Mouse (Mus musculus) stomach, embryonic 16.5 days (tissue): ENCODE measurements around the gene Cux1. TPM values are rescaled to one million over a fixed set of nuclear protein-coding genes. Genes with fewer than 3 reads are reported as not detected.

ENCODE experiments used
- ATAC-seq: fragments of 200-750 bp; cut with Nextera tagmentation; 2 replicates; pipeline ENCODE4 v1.8.0; 2017; ENCODE audit warnings: moderate number of reproducible peaks, moderate TSS enrichment; ENCODE audit not compliant: insufficient read depth, low FRiP score
- H3K27ac ChIP-seq: fragments of 300-500 bp; sonication (generic); 2 replicates; pipeline ENCODE4 v1.5.1; 2014; ENCODE audit warnings: low read length
- H3K27me3 ChIP-seq: fragments of 300-500 bp; sonication (generic); 2 replicates; pipeline ENCODE4 v1.6.1; 2014; ENCODE audit warnings: low read length, control low read depth, mixed read lengths; ENCODE audit not compliant: control insufficient read depth, insufficient read depth
- H3K36me3 ChIP-seq: fragments of 300-500 bp; sonication (generic); 2 replicates; pipeline ENCODE4 v1.6.1; 2014; ENCODE audit warnings: low read length; ENCODE audit not compliant: control insufficient read depth, insufficient read depth
- H3K4me1 ChIP-seq: fragments of 300-500 bp; sonication (generic); 2 replicates; pipeline ENCODE4 v1.6.1; 2014; ENCODE audit warnings: low read length, control low read depth, mixed read lengths; ENCODE audit not compliant: control insufficient read depth, insufficient read depth
- H3K4me2 ChIP-seq: fragments of 300-500 bp; sonication (generic); 2 replicates; pipeline ENCODE4 v1.6.1; 2014; ENCODE audit warnings: low read depth, low read length, mixed read lengths
- H3K4me3 ChIP-seq: fragments of 300-500 bp; sonication (generic); replicated peaks from 2 replicates; pipeline ENCODE4 v1.5.1; 2014; ENCODE audit warnings: mild to moderate bottlenecking, low read length
- H3K9ac ChIP-seq: fragments of 300-500 bp; sonication (generic); 2 replicates; pipeline ENCODE4 v1.6.1; 2014; ENCODE audit warnings: low read length
- H3K9me3 ChIP-seq: fragments of 300-500 bp; sonication (generic); replicated peaks from 2 replicates; pipeline ENCODE4 v1.6.1; 2016; ENCODE audit warnings: low read length, control low read depth; ENCODE audit not compliant: control insufficient read depth
- WGBS: fragments of 180-500 bp; shearing (Covaris S2); extraction: QIAGEN DNeasy Blood & Tissue Kit; methylation state at CpG from one replicate; pipeline ENCODE4 v1.1.7; 2014; 5-methylcytosine and 5-hydroxymethylcytosine counted together
- polyA plus RNA-seq: library from polyadenylated mRNA; unstranded; fragments of >200 nt; fragmentation: Nextera tagmentation; extraction: Ambion mirVana; gene quantifications from 2 replicates; pipeline ENCODE4 v1.2.1, GENCODE M21; 2015

Gene Cux1
- polyA plus RNA-seq, 1 experiment from 2014 or later, result 77.7 TPM

DNA sequence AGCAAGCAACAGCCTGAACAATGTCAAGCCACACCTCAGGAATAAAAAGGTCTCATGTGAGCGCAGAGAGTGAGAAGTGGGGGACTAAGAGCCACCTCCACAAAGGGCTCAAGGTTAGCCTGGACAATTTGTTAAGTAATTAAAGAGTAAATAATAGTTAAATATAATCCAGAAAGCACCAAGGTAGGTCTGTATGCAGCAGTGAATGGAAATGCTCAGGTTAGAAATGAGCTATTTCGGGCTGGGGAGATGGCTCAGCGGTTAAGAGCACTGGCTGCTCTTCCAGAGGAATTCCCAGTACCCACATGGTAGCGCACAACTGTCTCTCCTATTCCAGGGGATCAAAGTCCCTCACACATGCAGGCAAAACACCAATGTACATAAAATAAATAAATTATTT is 59.7 kb downstream of the Cux1 start:
- Histone ChIP-seq H3K9me3 (no peaks in the 10 kb centered on the region), H3K27ac (no peak overlapping the region), H3K36me3 (no peaks in the 10 kb centered on the region), H3K27me3 (no peaks in the 10 kb centered on the region), H3K4me1 (peaks cover 21% of the 10 kb centered on the region), H3K4me2 (no peak overlapping the region), H3K9ac (no peak overlapping the region), H3K4me3 (no peak overlapping the region)
- ATAC-seq, result no peak
- WGBS, result 73% methylated on average over 4 of the region's 4 CpGs

DNA sequence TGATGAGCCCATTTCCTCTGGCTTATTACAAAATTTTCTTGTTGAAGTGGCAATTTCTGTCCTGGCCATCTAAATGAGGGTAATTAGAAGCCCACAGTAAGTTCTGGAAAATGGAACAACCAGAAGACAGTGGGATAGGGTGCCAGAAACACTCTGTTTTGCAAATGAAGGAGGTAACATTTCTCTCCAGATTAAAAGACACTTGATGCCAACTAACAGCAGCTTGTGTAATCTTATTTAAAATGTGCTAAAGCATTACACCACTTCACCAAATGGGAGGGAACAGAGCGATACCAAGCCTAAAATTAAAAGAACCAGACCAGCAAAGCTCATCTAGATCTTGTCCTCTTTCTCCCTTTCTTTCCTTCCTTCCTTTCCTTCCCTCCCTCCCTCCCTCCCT is 61.0 kb downstream of the Cux1 start:
- WGBS, result 78% methylated on average over 1 of the region's 1 CpGs
- Histone ChIP-seq H3K9me3 (no peaks in the 10 kb centered on the region), H3K27ac (no peak overlapping the region), H3K4me2 (no peak overlapping the region), H3K36me3 (no peaks in the 10 kb centered on the region), H3K9ac (no peak overlapping the region), H3K4me1 (peaks cover 18% of the 10 kb centered on the region), H3K27me3 (no peaks in the 10 kb centered on the region), H3K4me3 (no peak overlapping the region)
- no peak for ATAC-seq

DNA sequence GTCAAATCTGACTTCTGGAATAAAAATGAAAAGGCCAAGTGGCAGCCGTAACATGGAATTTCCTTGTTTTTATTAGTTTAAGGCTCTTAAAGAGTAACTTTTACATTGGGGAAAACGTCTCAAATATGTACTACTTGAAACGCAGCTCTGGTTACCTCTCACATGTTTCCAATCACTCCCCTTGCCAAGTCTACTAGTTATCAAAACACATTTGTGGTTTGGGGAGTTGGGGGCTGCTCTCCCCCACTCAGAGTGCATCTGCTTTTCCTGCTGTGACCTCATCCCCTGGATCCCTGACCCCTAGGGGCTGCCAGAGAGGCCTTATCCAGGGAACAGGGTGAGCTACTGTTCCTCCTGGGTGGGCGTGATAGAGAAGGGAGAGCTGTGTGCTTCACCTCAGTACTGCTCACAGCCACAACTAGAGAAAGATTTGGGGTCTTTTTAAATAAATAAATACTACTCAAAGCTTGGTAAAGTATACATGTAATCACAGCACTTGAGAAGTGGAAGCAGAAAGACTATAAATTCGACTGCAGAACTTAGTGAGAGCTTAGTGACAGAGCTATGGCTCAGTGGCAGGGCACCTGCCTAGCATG is 64.7 kb downstream of the Cux1 start:
- H3K36me3 ChIP-seq, result no peaks in the 10 kb centered on the region
- WGBS, result 40% methylated on average over 5 of the region's 5 CpGs
- H3K9ac ChIP-seq, result no peak overlapping the region
- no peak overlapping the region for H3K4me3 ChIP-seq
- no peak overlapping the region for H3K27ac ChIP-seq
- H3K27me3 ChIP-seq, result no peaks in the 10 kb centered on the region
- no peaks in the 10 kb centered on the region for H3K9me3 ChIP-seq
- H3K4me1 ChIP-seq, result peaks cover 28% of the 10 kb centered on the region
- no peak overlapping the region for H3K4me2 ChIP-seq
- ATAC-seq, result no peak

DNA sequence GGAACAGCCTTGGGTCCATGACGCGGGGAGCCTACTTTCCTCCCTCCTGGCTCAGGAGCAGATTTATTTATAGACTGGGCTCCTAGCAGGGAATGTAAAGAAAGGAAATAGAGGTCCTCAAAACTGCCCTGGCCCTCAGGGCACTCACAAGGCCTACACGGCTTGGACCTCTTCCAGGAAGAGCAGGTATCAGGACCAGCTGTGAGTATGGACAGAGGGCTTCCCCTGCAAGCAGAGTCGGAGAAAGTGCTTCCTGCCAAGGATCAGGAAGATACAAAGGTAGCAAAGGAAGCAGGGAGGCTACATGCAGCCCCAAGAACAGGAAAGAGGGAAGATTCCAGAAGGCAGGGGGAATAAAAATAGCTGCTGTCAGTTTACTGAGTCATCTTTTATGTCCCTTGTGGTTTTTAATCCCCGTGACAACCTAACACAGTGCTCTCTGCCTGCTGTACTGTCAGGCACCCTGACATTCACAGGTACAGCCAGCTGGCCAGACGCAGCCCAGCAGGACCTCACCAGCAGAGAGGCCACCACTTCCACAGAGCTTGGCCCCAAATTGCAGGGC is 66.9 kb downstream of the Cux1 start:
- H3K27ac ChIP-seq, result no peak overlapping the region

DNA sequence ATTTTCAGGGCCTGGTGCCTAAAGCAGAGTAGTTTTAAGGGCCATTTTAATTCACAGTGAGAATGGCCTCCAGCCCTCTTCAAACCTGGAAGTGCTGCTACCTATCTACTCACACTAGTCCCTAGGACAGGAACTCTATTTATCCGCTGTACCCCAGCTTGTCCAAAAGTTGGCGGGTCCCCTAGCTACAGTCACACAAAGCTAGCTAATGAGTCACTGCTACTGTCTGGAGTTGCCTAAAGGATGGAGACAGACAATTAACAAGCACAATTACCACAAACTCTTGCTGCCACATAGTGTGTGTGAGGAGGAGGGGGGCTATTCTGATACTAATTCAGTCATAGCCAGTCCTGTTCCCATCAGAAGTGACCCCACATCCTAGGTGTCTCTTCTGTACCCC is 68.0 kb downstream of the Cux1 start:
- ATAC-seq, result no peak
- H3K4me2 ChIP-seq, result no peak overlapping the region
- H3K4me1 ChIP-seq, result peaks cover 28% of the 10 kb centered on the region
- H3K9ac ChIP-seq, result no peak overlapping the region
- H3K27me3 ChIP-seq, result no peaks in the 10 kb centered on the region
- no peaks in the 10 kb centered on the region for H3K36me3 ChIP-seq
- WGBS, result 88% methylated on average over 2 of the region's 2 CpGs
- H3K4me3 ChIP-seq, result no peak overlapping the region
- no peaks in the 10 kb centered on the region for H3K9me3 ChIP-seq
- H3K27ac ChIP-seq, result no peak overlapping the region

More for the DNA sequence above, 66.9 kb downstream of the Cux1 start:
- WGBS, result 39% methylated on average over 6 of the region's 6 CpGs
- H3K9me3 ChIP-seq, result no peaks in the 10 kb centered on the region
- no peak overlapping the region for H3K4me3 ChIP-seq
- H3K4me2 ChIP-seq, result no peak overlapping the region
- no peaks in the 10 kb centered on the region for H3K36me3 ChIP-seq
- peaks cover 28% of the 10 kb centered on the region for H3K4me1 ChIP-seq
- H3K27me3 ChIP-seq, result no peaks in the 10 kb centered on the region
- H3K9ac ChIP-seq, result no peak overlapping the region
- 0 out of 2 replicates have a peak, but pooled peaks have one; percentile 40 for ATAC-seq

DNA sequence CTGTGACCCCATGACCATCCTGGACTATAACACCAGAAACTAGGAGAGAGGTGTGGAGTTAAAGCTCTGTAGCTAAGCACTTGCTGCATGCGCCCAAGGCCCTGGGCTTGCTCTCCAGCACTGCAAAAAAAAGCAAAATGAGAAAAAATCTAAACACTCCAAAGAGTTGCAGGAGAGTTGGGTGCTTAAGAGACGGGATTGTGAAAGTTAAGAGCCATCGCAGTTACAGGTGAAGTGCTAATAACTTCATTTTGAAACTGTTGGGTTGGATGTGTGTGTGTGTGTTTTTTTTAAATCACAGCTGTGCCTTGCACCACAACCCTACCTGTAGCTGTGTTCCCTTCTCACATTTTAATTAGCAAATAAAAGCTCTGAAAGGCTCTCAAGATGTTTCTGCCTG is 68.5 kb downstream of the Cux1 start:
- no peak for ATAC-seq
- no peak overlapping the region for H3K27ac ChIP-seq
- no peak overlapping the region for H3K4me3 ChIP-seq
- peaks cover 24% of the 10 kb centered on the region for H3K4me1 ChIP-seq
- no peak overlapping the region for H3K9ac ChIP-seq
- no peaks in the 10 kb centered on the region for H3K9me3 ChIP-seq
- no peak overlapping the region for H3K4me2 ChIP-seq
- no peaks in the 10 kb centered on the region for H3K27me3 ChIP-seq
- 87% methylated on average over 3 of the region's 3 CpGs for WGBS
- H3K36me3 ChIP-seq, result no peaks in the 10 kb centered on the region

DNA sequence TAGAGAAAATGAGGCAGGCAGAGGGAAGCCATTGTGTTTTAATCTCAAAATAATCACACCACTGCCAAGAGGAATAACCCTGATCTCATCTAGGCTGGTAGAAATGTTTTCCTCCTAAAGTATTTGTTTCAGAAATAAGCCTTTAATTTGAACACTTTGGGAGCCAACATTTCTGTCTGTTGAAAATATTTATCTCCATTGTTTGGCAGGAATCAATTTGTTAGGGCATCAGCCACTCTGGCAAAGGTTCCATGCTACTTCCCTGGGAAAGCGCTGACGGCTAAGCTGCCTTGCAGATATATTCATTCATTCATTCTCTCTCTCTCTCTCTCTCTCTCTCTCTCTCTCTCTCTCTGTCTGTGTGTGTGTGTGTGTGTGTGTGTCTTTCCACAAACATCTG is 70.0 kb downstream of the Cux1 start:
- no peak overlapping the region for H3K9ac ChIP-seq
- no peak overlapping the region for H3K4me3 ChIP-seq
- H3K9me3 ChIP-seq, result no peaks in the 10 kb centered on the region
- no peak overlapping the region for H3K27ac ChIP-seq
- H3K36me3 ChIP-seq, result no peaks in the 10 kb centered on the region
- 66% methylated on average over 2 of the region's 2 CpGs for WGBS
- H3K4me2 ChIP-seq, result no peak overlapping the region
- peaks cover 14% of the 10 kb centered on the region for H3K4me1 ChIP-seq
- no peaks in the 10 kb centered on the region for H3K27me3 ChIP-seq
- no peak for ATAC-seq

DNA sequence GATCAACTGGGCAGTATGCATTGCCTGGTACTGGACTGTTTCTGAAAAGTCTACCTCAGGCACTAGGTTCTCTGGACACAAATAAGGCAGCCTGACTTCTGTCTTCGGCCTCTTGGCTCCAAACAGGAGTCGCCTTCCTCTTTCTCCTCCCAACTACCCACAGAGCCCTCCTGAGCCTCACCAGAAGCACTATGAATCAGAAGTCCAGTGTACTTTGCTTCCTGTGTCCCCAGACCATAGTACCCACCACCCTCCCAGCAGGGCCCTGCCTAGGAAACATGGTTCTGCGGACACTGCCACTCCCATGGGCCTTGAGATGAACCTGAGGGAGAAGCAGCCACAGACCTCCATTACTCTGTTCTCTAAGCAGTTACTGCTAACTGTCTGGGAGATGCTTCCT is 71.7 kb downstream of the Cux1 start:
- no peak overlapping the region for H3K4me2 ChIP-seq
- H3K4me3 ChIP-seq, result no peak overlapping the region
- H3K36me3 ChIP-seq, result no peaks in the 10 kb centered on the region
- no peak for ATAC-seq
- H3K9ac ChIP-seq, result no peak overlapping the region
- peaks cover 10% of the 10 kb centered on the region for H3K4me1 ChIP-seq
- H3K27ac ChIP-seq, result no peak overlapping the region
- H3K27me3 ChIP-seq, result no peaks in the 10 kb centered on the region
- WGBS, result 87% methylated on average over 3 of the region's 3 CpGs
- no peaks in the 10 kb centered on the region for H3K9me3 ChIP-seq

DNA sequence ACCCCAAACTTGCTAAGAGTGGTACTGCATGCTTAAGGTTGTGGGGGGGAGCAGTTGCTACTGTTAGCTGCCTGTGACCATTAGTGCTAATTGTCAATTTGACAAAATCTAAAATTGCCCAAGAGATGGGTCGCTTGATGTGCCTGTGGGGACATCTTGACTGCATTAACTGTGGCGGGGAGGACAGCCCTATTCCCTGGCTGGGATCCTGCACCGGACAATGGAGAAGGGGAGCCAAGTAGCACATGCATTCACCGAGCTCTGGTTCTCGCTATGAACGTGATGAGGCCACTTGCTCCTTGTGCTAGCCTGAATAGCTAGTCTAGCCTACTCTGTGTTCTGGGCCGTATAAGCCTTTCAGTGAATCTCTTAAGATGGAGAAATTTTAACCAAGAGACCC is 72.4 kb downstream of the Cux1 start:
- no peak for ATAC-seq
- Histone ChIP-seq H3K9ac (no peak overlapping the region), H3K4me2 (no peak overlapping the region), H3K27me3 (no peaks in the 10 kb centered on the region), H3K4me1 (peaks cover 4% of the 10 kb centered on the region; the same call in 1 of the 2 replicates), H3K9me3 (no peaks in the 10 kb centered on the region), H3K4me3 (no peak overlapping the region), H3K27ac (no peak overlapping the region), H3K36me3 (no peaks in the 10 kb centered on the region)
- WGBS, result 93% methylated on average over 7 of the region's 7 CpGs
